Mouse (Mus musculus) cerebellum, adult 9-10 months (tissue): ENCODE data around the gene Rhoc.
"Not testable (repeated sequence)": the region's sequence is repeated elsewhere in the genome, so short reads cannot be mapped to it uniquely, and the experiment has no call there.

Experiments
- DNase-seq: peaks from one replicate; pipeline ENCODE4 v3.0.0; 2022

The Rhoc gene

DNA sequence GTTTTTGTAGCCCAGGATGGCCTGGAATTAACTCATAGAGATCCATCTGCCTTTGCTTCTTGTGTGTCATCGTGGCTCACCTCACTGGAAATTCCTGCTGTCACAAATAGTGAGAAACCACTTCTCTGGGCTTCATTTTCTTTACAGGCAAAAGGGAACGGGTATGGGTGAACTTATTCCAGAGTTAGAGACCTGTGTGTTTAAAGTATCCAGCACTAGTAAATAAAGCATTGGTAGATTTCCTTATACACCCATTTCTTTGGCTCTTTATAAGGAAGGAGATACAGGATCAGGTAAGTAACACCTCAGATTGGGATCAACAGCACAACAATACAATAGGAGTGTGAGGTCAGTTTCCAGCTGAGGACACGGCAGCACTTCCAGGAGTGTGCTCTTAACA lies at the start of gene Rhoc:
Gene Rhoc (plus strand): TSS at position 301 of the 400 bp plus-strand sequence.
- no peak for DNase-seq

DNA sequence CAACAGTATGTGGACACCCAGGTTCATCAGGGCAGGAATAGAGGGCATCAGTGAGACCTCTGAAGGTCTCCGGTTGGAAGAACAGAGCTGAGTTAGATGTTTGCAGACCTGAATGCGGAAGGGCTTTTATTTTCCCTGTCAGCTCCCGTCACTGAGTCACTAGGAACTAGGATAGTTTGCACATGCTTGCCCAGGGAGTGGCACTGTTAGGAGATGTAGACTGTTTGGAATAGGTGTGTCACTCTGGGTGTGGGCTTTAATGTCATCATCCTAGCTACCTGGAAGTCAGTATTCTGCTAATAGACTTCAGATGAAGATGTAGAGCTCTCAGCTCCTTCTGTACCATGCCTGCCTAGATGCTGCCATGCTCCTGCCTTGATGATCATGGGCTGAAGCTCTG lies 46.2 kb upstream of the Rhoc start:
- no peak for DNase-seq

DNA sequence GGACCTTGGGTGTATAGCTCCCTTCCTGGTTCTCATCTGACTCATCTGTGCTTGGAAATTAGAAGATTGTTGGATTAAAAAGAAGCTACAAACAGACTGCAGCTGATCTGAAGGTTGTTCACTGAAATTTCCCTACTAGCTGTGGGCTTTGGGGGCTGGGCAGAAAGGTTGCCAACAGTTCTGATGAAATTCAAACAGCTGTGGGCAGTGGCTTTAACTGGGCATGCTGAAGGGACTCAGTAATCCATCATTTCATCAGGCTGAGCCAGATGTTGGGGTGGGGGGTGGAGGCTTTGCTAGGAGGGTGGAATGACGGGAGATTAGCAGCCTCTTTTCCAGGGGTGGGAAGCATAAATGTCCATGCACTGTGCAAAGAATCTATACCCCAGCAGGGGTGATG lies 45.0 kb upstream of the Rhoc start:
- DNase-seq = no peak

DNA sequence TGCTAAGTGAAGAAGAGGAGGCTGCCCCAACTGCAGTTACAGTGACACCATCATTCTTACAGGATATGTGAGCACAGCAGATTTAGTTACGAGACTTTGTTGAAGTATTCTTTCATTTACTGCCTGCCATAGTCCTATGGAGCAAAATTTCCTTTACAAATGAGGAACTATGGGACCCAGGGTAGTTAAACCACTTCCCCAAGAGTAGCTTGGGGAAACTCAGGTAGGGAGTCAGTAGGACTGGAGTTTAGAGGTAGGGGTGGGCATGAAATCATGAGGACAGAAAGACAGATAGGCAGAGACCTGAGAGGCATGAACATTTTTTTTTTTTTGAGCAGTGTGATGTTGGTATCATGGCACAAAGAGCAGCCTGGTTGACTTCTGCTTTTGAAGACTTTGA lies 44.3 kb upstream of the Rhoc start:
- DNase-seq = no peak

DNA sequence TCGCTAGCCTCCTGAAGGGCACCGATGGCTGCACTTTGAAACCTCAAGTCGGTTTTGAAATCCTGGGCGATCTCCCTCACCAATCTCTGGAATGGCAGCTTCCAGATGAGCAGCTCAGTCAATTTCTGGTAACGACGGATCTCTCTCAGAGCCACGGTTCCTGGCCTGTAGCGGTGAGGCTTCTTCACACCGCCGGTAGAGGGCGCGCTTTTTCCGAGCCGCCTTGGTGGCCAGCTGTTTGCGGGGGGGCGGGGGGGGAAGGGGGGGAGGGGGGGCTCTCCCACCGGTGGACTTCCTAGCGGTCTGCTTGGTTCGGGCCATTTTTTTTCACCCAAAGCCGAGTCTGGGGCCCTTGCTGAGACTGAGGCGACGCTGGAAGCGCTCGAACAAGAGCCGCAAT lies 35.3 kb upstream of the Rhoc start:
- DNase-seq = not testable (repeated sequence)

DNA sequence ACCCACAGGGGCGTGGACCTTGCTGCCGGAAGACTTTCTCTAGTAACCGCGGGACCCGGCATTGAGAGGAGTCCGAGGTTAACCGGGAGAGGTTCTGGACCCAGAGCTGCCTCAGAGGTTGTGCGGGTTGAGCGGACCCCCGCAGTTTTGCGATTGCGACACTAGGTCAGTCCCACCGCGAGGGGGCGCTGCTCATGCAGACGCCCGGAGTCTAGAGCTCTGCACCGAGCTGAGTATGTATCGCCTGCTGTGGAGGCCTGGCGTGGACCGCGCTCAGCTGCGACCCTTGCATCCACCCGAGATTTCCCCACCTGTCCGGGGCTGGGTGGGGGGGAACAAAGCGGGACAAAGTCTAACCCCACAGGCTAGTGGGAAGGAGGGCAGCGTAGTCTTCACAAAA lies 29.8 kb upstream of the Rhoc start:
- DNase-seq = peak; percentile 35

DNA sequence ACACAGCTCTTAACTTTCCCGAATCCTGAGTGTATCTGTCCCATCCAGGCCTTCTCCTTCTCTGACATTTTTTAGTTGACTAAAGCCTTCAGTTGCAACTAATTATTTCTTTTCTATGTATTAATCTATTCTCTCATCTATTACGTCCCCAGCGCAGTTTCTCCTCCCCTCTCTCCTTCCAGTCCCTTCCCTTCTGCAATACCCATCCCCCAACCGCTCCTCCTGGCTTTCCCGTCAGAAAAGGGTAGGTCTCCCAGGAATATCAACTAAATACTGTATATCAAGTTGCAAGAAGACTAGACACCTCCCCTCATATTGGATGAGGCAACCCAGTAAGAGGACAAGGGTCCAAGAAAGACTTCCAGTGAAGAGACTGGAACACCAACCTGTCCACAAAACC lies 29.3 kb upstream of the Rhoc start:
- DNase-seq = no peak

DNA sequence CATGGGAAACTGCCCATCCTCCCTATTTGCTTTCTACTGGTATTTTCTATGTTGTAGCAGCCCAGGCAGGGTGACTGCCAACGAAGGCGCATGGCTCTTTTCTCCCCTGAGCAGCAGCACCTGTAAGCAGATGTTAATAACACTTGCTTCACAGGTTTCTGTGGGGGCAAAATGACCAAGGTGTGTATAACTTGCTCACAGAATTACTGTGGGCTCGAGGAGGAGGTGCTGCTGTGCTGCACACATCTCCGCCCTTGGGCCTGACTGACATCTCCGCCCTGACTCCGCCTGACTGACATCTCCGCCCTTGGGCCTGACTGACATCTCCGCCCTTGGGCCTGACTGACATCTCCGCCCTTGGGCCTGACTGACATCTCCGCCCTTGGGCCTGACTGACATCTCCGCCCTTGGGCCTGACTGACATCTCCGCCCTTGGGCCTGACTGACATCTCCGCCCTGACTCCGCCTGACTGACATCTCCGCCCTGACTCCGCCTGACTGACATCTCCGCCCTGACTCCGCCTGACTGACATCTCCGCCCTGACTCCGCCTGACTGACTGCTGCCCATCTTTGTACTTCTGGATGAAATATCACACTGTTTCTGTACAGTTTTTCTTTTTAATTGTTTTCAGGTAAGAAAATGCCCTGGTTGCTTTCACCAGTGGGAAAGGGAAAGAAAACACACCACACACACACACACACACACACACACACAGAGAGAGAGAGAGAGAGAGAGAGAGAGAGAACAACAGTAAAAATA lies 25.9 kb upstream of the Rhoc start:
- DNase-seq = not testable (repeated sequence)

DNA sequence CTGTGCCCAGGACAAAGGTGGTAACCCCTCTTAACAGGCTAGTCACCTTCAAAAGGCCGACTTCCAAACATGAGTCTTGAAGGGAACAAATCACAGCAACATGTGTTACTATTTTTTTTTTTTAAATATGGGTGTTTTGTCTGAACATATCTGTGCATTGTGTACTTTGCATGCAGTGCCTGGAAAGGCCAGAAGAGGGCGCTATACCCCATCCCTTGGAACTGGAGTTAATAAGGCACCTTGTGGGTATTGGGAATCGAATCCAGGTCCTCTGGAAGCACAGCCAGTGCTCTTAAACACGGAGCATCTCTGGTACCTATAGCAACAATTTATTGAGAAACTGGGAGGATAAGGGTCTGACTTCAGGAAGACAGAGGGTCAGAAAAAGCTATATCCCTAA lies 23.2 kb upstream of the Rhoc start:
- DNase-seq = no peak

DNA sequence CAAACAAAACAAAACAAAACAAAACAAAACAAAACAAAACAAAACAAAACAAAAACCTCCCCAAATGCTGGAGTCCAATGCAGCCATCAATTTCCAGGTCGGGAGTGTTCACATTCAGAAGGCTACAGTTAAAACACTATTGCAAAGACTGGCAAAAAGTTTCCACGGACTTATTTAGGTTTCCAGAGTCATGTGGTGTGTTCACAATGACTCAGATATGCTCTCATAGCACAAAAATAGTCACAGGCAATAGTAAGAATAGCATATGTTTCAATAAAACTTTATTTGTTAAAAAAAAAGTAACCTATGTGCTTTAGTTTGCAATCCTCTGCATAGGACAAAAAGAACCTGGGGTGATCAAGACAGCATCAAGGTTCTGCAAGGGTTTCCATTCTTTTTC lies 21.0 kb upstream of the Rhoc start:
- DNase-seq = no peak

DNA sequence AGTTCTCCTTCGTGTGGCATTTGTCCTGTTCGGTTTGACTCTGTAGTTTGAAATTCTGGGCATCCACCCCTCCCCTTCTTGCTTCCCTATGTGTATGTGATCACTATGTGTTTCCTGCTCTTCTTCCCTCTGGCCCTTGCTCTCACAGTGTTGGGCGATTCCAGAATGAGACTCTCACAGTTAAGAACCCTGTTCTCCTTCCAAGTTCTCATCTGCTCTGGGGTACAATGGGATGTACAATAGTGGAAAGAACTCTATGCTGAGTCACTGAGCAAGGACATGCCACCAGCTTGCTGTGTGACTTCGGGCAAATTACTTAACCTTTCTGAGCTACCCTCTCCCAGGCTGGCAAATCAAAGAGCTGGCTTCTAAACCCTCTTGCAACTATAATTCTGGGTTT lies 20.5 kb upstream of the Rhoc start:
- DNase-seq = no peak

DNA sequence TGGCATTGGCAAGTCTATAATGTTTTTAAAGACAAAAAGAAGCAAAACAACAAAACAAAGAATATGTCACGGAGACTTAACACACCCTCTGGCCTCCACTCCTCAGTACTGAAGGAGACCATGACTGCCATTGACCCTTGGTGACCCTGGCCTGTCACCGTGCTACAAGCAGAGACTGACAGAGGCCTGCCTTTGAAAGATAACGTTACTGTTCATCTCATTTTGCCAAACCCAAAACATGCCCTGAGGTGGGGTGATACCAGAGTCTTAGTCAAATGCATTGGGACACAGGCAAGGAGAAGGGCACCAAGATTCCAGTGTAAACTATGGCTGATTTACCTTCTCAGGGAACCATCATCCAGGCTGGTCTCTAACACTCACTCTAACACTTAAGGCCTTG lies 19.0 kb upstream of the Rhoc start:
- no peak for DNase-seq

DNA sequence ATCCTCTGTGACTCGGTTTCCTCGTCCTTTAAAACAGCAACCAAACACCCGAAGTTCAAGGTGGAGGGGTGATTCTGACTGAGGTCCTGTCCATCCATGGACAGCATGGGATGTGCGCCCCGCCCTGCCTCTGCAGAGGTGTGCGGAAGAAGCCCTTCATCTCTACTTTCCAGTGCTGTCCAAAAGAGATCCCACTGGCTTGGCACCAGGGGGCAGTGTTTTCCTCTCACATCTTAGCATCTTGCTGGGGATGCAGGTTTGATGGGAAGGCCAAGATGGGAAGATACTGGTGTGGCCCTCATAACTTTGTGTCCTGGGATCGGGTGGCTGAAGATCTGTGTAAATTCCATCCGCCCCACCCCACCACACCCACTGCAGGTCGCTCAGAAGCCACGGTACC lies 18.1 kb upstream of the Rhoc start:
- no peak for DNase-seq

DNA sequence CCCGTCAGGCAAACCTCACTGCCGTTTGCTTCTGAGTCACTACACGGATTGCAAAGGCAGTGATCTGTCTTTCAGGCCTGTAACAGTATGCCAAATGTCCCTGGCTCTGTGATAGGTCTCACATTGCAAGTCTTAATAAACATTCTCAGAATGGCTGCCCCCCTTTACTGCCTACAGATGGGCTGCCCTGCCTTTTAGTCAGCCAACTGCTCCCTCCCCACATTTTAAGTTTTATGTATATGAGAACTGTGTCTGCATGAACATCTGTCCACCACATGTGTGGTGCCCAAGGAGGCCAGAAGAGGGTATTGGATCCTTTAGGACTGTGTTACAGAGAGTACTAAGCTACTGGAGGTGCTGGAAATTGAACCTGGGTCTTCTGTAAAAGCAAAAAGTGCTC lies 17.3 kb upstream of the Rhoc start:
- no peak for DNase-seq

DNA sequence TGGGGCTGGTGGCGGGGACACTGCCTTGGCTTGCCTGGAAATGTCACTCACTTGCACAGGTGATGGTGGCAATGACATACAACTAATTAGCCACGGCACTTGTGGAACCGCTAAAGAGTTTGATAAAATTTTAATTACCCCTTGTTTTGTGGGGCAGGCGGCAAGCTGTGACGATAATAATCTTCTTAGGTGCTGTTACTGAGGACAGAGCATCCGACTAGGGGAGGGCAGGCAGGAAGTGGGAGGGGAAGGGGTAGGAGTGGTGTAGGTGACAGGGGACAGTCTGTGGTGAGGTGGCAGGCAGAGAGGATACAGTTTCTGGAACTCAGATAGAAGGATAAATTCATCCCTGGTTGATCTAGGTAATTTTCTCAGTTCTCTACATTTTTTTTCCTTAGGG lies 16.7 kb upstream of the Rhoc start:
- DNase-seq = no peak

DNA sequence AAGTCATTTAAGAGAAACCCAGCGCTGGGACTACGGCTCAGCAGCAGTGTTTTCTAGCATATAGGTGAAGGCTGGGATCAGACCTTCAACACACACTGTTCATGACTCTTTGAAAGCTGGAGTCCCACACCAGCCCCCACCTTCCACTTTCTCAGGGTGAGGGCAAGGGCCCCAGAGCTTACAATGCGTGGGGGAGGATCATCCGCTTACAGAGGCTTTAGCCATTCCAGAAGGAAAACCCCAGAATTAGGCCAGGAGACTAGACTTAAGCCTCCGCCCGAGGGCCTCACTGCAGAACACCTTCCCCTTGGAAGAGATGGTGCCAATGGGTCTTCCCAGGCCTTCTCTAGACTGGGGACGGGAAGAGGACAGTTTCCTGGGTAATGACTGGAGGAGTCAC lies 14.9 kb upstream of the Rhoc start:
- DNase-seq = no peak

DNA sequence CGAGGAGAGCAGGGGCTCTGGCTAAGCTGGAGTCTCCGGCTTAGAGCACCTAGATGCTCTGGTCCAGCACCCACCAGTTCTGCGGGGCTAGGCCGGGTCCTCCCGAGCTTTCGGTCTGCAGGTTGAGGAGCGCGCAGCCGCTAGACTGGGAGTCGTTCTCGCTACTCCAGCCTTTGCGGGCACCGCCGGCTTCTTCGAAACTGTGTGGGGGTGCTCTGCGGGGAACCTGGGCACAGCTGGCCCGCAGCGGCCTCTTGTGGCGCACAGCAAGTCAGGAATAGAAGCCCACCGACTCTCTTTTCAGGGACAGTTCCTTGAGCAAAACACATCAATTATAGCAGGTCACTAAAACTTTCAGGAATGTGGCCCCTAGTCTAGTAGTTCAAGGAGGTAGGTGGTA lies 10.8 kb upstream of the Rhoc start:
- DNase-seq = no peak

DNA sequence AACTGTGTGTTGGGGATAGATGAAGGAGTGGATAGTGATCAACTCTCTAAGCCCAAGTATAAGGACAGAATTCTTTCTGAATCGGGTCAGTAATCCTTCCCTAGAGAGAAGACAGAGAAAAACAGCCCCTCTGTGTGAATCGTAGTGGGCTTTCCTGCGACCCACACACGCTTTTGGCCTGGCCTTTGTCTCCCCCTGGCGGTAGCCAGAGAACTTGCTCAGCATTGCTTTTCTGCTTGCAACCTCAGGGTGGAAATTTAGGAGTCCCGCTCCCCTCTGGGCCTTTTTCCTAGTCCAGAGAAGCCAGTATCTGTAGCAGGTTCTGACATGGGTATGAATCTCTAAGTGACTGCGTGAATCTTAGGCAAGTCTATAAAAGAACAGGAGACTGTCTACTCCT lies 8.2 kb upstream of the Rhoc start:
- peak; percentile 25 for DNase-seq

DNA sequence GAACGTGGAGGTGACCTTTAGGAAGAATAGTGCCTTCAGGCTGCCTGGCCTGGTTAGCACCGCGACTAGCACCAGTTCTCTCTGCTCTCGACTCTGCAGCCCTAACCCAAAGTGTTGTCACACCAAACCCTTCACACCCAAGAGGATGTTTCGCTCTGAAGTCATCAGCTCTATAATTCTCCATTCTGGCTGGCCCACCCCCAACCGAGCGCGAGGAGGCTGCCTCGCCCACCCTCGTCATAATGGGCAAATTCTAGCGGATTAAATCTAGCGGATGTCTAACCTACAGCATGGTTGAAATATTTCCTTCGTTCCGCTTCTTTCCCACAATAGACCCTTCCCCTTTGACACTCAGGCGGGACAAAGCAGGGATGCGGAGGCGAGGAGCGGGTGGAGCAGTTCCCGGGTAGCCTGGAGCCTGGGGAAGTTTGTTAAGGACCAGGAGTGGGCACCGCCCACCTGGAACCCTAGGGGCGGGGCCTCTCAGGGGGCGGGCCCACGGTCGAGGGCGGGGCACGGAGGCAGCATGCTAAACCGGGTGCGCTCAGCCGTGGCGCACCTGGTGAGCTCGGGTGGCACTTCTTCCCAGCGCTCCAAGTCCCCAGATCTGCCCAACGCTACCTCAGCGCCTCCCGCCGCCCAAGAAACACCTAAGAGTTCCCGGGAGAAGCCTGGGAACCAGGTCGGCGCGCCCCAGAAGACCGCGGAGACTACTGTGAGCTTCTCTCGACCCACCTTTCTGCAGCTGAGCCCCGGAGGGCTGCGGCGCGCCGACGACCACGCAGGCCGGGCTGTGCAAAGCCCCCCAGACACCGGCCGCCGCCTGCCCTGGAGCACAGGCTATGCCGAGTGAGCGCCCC lies 7.4 kb upstream of the Rhoc start, which contains the start of gene Ppm1j:
Gene Ppm1j (plus strand): TSS at position 496 of the 860 bp plus-strand sequence.
- DNase-seq = no peak

DNA sequence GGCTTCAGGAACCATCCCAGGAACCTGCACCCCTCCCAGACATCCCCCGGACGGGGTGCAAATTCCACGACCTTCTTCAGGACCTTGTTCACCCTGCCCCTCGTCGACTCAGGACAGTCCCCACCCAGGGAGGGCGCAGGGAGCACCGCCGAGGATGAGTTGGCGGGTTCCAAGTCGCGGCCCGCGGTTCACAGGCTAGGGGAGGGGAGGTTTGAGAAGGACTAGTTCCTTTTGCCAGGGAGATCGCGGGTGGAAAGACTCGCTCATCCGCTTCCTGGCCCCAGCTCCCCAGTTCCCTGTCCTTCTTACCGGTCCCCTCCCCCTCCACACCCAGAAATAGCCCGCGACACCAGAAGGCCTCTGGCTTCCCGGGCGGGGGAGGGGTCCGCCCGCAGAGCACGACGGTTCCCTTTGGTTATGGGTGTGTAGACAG lies 6.7 kb upstream of the Rhoc start, which contains the start of gene Fam19a3:
Gene Fam19a3 (minus strand): TSS at position 370 of the 433 bp plus-strand sequence.
- no peak for DNase-seq

DNA sequence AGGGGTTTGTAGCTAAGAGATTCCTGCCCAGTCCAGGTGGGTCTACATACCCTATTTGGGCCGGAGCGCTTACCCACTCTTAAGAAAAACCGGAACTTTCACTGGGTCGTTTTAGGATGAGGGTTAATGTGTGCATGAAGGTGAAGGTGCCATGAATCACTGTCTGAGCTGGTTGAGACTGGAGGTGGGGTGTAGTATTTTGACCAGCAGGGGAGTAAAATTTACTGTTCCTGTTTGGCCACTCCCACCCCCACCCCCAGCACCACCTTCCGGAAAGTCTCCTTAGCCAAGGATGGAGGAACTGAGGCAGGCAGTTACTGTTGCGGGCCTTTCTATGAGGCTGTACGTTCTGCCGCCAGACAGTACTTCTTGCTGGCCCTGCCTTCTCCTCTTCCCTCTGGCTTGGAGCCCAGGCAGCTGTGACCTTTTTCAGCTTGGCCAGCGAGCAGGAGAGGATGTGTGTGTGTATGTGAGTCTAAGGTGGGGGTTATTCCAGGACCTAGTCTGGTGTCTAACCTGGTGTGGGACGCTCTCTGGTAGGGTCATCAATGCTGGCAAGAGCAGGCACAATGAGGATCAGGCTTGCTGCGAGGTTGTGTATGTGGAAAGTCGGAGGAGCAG lies 6.0 kb upstream of the Rhoc start:
- DNase-seq = no peak

DNA sequence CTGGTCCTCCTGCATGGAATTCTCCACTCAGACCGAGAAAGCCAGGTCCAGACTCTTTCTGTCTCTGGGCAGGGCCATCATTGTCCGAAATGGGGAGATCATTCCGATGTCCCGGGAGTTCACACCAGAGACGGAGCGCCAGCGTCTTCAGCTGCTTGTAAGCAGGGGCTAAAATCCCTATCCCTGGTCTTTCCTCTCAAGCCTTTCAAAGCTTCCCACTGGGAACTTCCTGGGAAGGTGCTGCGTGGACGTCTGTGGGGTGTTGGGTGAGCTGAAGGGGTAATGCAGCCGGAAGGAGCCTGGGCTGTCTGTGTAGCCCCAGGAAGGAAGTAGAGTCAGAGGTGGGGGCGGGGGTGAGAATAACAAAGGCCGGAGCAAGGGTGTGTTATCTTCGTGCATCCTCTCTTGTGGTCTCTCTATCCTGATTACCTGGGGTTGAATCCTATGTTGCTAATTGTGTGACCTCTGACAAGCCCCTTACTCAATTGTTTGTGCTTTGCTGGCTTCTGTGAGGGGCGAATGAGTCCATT lies 4.1 kb upstream of the Rhoc start:
- no peak for DNase-seq

DNA sequence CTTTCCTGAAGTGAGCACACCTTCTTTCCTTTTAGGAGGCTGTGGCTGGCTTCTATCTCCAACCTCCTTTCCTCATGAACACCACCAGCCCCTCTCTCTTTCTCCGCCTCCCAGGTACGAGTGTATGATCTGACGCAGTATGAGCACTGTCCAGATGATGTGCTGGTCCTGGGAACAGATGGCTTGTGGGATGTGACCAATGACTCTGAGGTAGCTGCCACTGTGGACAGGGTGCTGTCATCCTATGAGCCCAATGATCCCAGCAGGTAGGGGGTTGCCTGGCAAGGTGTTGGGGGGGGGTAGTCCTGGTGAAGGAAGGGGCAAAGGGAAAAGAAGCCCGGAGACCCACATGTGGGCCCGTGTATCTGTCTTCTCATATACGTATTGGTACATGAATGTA lies 2.9 kb upstream of the Rhoc start:
- no peak for DNase-seq
